Mouse (Mus musculus) embryonic fibroblast, embryonic 13.5 days (primary cell): ENCODE results near the gene Clybl.

Source experiments
- CTCF ChIP-seq: IDR thresholded peaks from 2 replicates; pipeline ENCODE4 v1.5.1; 2011; ENCODE audit warnings: mild to moderate bottlenecking, control low read depth, low read length, moderate library complexity, borderline replicate concordance; ENCODE audit not compliant: insufficient read depth
- POLR2A ChIP-seq: IDR thresholded peaks from 2 replicates; pipeline ENCODE4 v1.6.1; 2011; ENCODE audit warnings: low read depth, mild to moderate bottlenecking, control low read depth, low read length, moderate library complexity

- TF ChIP-seq CTCF: no peak
- TF ChIP-seq POLR2A: no peak
Measured at GRCm38 (mm10) chr14:122416166-122416771, 234.8 kb downstream of the Clybl start.
